Mouse (Mus musculus) lung, postnatal 0 days (tissue): ENCODE measurements at regions not wholly inside any gene's neighbourhood (a gene's known extent, or its start where the extent isn't known, plus 50 kb on each side); places are given as distances from the start of the nearest gene placed in this dataset.

ENCODE experiments used
- ATAC-seq: fragments of 200-750 bp; cut with Nextera tagmentation; 2 replicates; pipeline ENCODE4 v1.8.0; 2017; ENCODE audit warnings: moderate library complexity
- DNase-seq: peaks from one replicate; pipeline ENCODE4 v3.0.0-alpha.2; 2016; ENCODE audit warnings: low spot score
- H3K27ac ChIP-seq: fragments of 300-500 bp; sonication (generic); 2 replicates; pipeline ENCODE4 v1.5.1; 2014; ENCODE audit warnings: antibody characterized with exemption, mild to moderate bottlenecking, low read length, mixed read lengths
- H3K27me3 ChIP-seq: fragments of 300-500 bp; sonication (generic); replicated peaks from 2 replicates; pipeline ENCODE4 v1.6.1; 2014; ENCODE audit warnings: low read length, mixed read lengths; ENCODE audit not compliant: insufficient read depth
- H3K36me3 ChIP-seq: fragments of 300-500 bp; sonication (generic); 2 replicates; pipeline ENCODE4 v1.6.1; 2014; ENCODE audit warnings: low read length, mixed read lengths; ENCODE audit not compliant: insufficient read depth
- H3K4me1 ChIP-seq: fragments of 300-500 bp; sonication (generic); 2 replicates; pipeline ENCODE4 v1.6.1; 2014; ENCODE audit warnings: antibody characterized with exemption, low read depth, low read length, mixed read lengths; ENCODE audit not compliant: insufficient read depth
- H3K4me2 ChIP-seq: fragments of 300-500 bp; sonication (generic); replicated peaks from 2 replicates; pipeline ENCODE4 v1.6.1; 2014; ENCODE audit warnings: low read depth, mild to moderate bottlenecking, low read length, moderate library complexity, mixed read lengths
- H3K4me3 ChIP-seq: fragments of 300-500 bp; sonication (generic); 2 replicates; pipeline ENCODE4 v1.5.1; 2014; ENCODE audit warnings: low read depth, low read length
- H3K9ac ChIP-seq: fragments of 300-500 bp; sonication (generic); replicated peaks from 2 replicates; pipeline ENCODE4 v1.6.1; 2014; ENCODE audit warnings: low read depth, mild to moderate bottlenecking
- H3K9me3 ChIP-seq: fragments of 300-500 bp; sonication (generic); 2 replicates; pipeline ENCODE4 v1.6.1; 2016; ENCODE audit warnings: low read length, mixed read lengths
- CTCF ChIP-seq: IDR thresholded peaks from 2 replicates; pipeline ENCODE4 v1.5.1; 2016; ENCODE audit warnings: antibody characterized with exemption, mild to moderate bottlenecking
- EP300 ChIP-seq: IDR thresholded peaks from 2 replicates; pipeline ENCODE4 v1.6.1; 2016; ENCODE audit warnings: antibody characterized with exemption, mild to moderate bottlenecking, control low read depth
- WGBS: fragments of 180-500 bp; shearing (Covaris S2); extraction: QIAGEN DNeasy Blood & Tissue Kit; methylation state at CpG from one replicate; pipeline ENCODE4 v1.1.7; 2014; 5-methylcytosine and 5-hydroxymethylcytosine counted together

- ATAC-seq (no peak), DNase-seq (no peak)
- TF ChIP-seq CTCF (no peak), EP300 (no peak)
- Histone ChIP-seq H3K9ac (no peak overlapping the region), H3K36me3 (no peaks in the 10 kb centered on the region), H3K9me3 (no peaks in the 10 kb centered on the region), H3K4me1 (no peaks in the 10 kb centered on the region), H3K27me3 (no peaks in the 10 kb centered on the region), H3K4me2 (no peak overlapping the region), H3K4me3 (no peak overlapping the region), H3K27ac (no peak overlapping the region)
- 75% methylated on average over 4 of the region's 4 CpGs for WGBS
Measured at GRCm38 (mm10) chr2:51376597-51376996, 227.7 kb upstream of the Rnd3 start.

- Histone ChIP-seq H3K27ac (no peak overlapping the region), H3K4me3 (no peak overlapping the region), H3K4me2 (no peak overlapping the region), H3K9ac (no peak overlapping the region), H3K4me1 (no peaks in the 10 kb centered on the region), H3K36me3 (no peaks in the 10 kb centered on the region), H3K27me3 (no peaks in the 10 kb centered on the region), H3K9me3 (no peaks in the 10 kb centered on the region)
- TF ChIP-seq CTCF (no peak), EP300 (no peak)
- no peak for ATAC-seq
- no peak for DNase-seq
- WGBS, result 83% methylated on average over 6 of the region's 6 CpGs
Measured at GRCm38 (mm10) chr2:51374636-51375035, 225.7 kb upstream of the Rnd3 start.

GRCm38 (mm10) chr2:51372771-51373170 is 223.9 kb upstream of the Rnd3 start:
- Histone ChIP-seq H3K27me3 (no peaks in the 10 kb centered on the region), H3K9me3 (no peaks in the 10 kb centered on the region), H3K4me3 (no peak overlapping the region), H3K27ac (no peak overlapping the region), H3K9ac (no peak overlapping the region), H3K4me1 (no peaks in the 10 kb centered on the region), H3K4me2 (no peak overlapping the region), H3K36me3 (no peaks in the 10 kb centered on the region)
- no peak for ATAC-seq
- DNase-seq, result peak; percentile 44
- TF ChIP-seq EP300, result no peak; the same call in 1 of the 2 replicates
- TF ChIP-seq CTCF, result no peak
- 26% methylated on average over 3 of the region's 3 CpGs for WGBS

GRCm38 (mm10) chr2:51362825-51363616 is 214.1 kb upstream of the Rnd3 start:
- H3K9ac ChIP-seq, result no peak overlapping the region
- H3K27ac ChIP-seq, result no peak overlapping the region

GRCm38 (mm10) chr2:51355281-51355680 is 206.4 kb upstream of the Rnd3 start:
- no peaks in the 10 kb centered on the region for H3K9me3 ChIP-seq
- DNase-seq, result no peak
- no peaks in the 10 kb centered on the region for H3K36me3 ChIP-seq
- H3K4me2 ChIP-seq, result no peak overlapping the region
- H3K4me1 ChIP-seq, result no peaks in the 10 kb centered on the region
- no peaks in the 10 kb centered on the region for H3K27me3 ChIP-seq
- no peak overlapping the region for H3K4me3 ChIP-seq
- 73% methylated on average over 7 of the region's 7 CpGs for WGBS
- no peak overlapping the region for H3K27ac ChIP-seq
- no peak overlapping the region for H3K9ac ChIP-seq
- ATAC-seq, result no peak
- no peak for TF ChIP-seq CTCF
- TF ChIP-seq EP300, result no peak

More at GRCm38 (mm10) chr2:51362825-51363616, 214.1 kb upstream of the Rnd3 start:
- Histone ChIP-seq H3K4me3 (no peak overlapping the region), H3K36me3 (no peaks in the 10 kb centered on the region), H3K4me1 (no peaks in the 10 kb centered on the region), H3K9me3 (no peaks in the 10 kb centered on the region), H3K4me2 (0 out of 2 replicates have a peak overlapping the region, but pooled peaks have one; percentile 0), H3K27me3 (no peaks in the 10 kb centered on the region)
- peak; percentile 26 for DNase-seq
- ATAC-seq, result peak; percentile 26; the same call in 1 of the 2 replicates
- TF ChIP-seq EP300, result no peak
- no peak for TF ChIP-seq CTCF
- 52% methylated on average over 9 of the region's 9 CpGs for WGBS

- 86% methylated on average over 4 of the region's 4 CpGs for WGBS
- TF ChIP-seq EP300, result no peak
- TF ChIP-seq CTCF, result no peak
- Histone ChIP-seq H3K27ac (no peak overlapping the region), H3K36me3 (no peaks in the 10 kb centered on the region), H3K4me2 (no peak overlapping the region), H3K27me3 (no peaks in the 10 kb centered on the region), H3K4me1 (no peaks in the 10 kb centered on the region), H3K4me3 (no peak overlapping the region), H3K9me3 (no peaks in the 10 kb centered on the region), H3K9ac (no peak overlapping the region)
- DNase-seq (no peak), ATAC-seq (no peak)
Measured at GRCm38 (mm10) chr2:51354800-51355199, 205.9 kb upstream of the Rnd3 start.
